Mouse (Mus musculus): Measurements from ENCODE around the gene Rabl6. TPM values are rescaled to one million over a fixed set of nuclear protein-coding genes. Genes with fewer than 3 reads are reported as not detected.
A peak's percentile ranks its signal among the peaks of the same experiment; 100 is the strongest.
"Not testable (repeated sequence)": the region's sequence is repeated elsewhere in the genome, so short reads cannot be mapped to it uniquely, and the experiment has no call there.

Gene Rabl6
- total RNA-seq, 1 experiment from 2014 or later: 72.7 TPM

- peak; percentile 78 for DNase-seq
Measured at GRCm38 (mm10) chr2:25575432-25576027, 32.8 kb downstream of the Rabl6 start.

- DNase-seq: peak; percentile 97
Measured at GRCm38 (mm10) chr2:25574579-25575431, 33.5 kb downstream of the Rabl6 start, which contains the start of the genes Mamdc4 and Phpt1. Gene Mamdc4, minus strand, starts transcription at chr2:25574845. Gene Phpt1, minus strand, starts transcription at chr2:25575224.

- peak; percentile 44 for DNase-seq
Measured at GRCm38 (mm10) chr2:25574136-25574535, 34.2 kb downstream of the Rabl6 start.

- no peak for DNase-seq
Measured at GRCm38 (mm10) chr2:25573068-25573467, 35.3 kb downstream of the Rabl6 start.

GRCm38 (mm10) chr2:25571221-25571620 lies 37.1 kb downstream of the Rabl6 start:
- DNase-seq: no peak

- DNase-seq: no peak
Measured at GRCm38 (mm10) chr2:25569323-25569722, 39.0 kb downstream of the Rabl6 start.

- peak; percentile 42 for DNase-seq
Measured at GRCm38 (mm10) chr2:25568473-25569019, 39.8 kb downstream of the Rabl6 start.

GRCm38 (mm10) chr2:25566558-25566957 lies 41.8 kb downstream of the Rabl6 start:
- peak; percentile 14 for DNase-seq

- DNase-seq: no peak
Measured at GRCm38 (mm10) chr2:25565741-25566140, 42.6 kb downstream of the Rabl6 start.

GRCm38 (mm10) chr2:25561946-25562345 lies 46.4 kb downstream of the Rabl6 start:
- no peak for DNase-seq

- DNase-seq: no peak
Measured at GRCm38 (mm10) chr2:25560551-25560950, 47.8 kb downstream of the Rabl6 start.

- no peak for DNase-seq
Measured at GRCm38 (mm10) chr2:25558774-25559173, 49.5 kb downstream of the Rabl6 start.

GRCm38 (mm10) chr2:25557964-25558360 lies 50.4 kb downstream of the Rabl6 start:
- DNase-seq: no peak

GRCm38 (mm10) chr2:25557221-25557963 lies 50.9 kb downstream of the Rabl6 start, which contains the start of gene Edf1:
Gene Edf1, plus strand, starts transcription at chr2:25557847.
- DNase-seq: peak; percentile 98

- no peak for DNase-seq
Measured at GRCm38 (mm10) chr2:25556296-25556695, 52.0 kb downstream of the Rabl6 start.

- peak; percentile 16 for DNase-seq
Measured at GRCm38 (mm10) chr2:25555479-25555878, 52.8 kb downstream of the Rabl6 start.

GRCm38 (mm10) chr2:25553171-25553786 lies 55.0 kb downstream of the Rabl6 start:
- not testable (repeated sequence) for DNase-seq

- DNase-seq: peak; percentile 72
Measured at GRCm38 (mm10) chr2:25551186-25551585, 57.1 kb downstream of the Rabl6 start.

- DNase-seq: no peak
Measured at GRCm38 (mm10) chr2:25549021-25549991, 59.0 kb downstream of the Rabl6 start.

- DNase-seq: peak; percentile 99
Measured at GRCm38 (mm10) chr2:25546811-25547491, 61.4 kb downstream of the Rabl6 start, which contains the start of gene Traf2. Gene Traf2, minus strand, starts transcription at chr2:25546940.

All from adrenal gland, postnatal 14 days (tissue).